Mouse (Mus musculus): ENCODE data around the gene Lrp2. TPM values are rescaled to one million over a fixed set of nuclear protein-coding genes. Genes with fewer than 3 reads are reported as not detected.

The Lrp2 gene
- polyA plus RNA-seq, 1 experiment from 2014 or later, result 0.84 TPM

- ATAC-seq (ENCODE audit: insufficient number of reproducible peaks, insufficient read depth, low FRiP score, low read depth), result no peak
- no peaks in the 10 kb centered on the region for H3K36me3 ChIP-seq (ENCODE audit: control insufficient read depth, insufficient read depth, low read length)
- H3K4me3 ChIP-seq (ENCODE audit: low read depth, low read length), result no peak overlapping the region
- no peaks in the 10 kb centered on the region for H3K4me1 ChIP-seq (ENCODE audit: control insufficient read depth, insufficient read depth, low read length)
- no peak overlapping the region for H3K27ac ChIP-seq (ENCODE audit: low read length)
- no peak overlapping the region for H3K9ac ChIP-seq (replicated peaks; ENCODE audit: low read depth, low read length)
- H3K9me3 ChIP-seq (ENCODE audit: control insufficient read depth, low read depth, low read length), result no peaks in the 10 kb centered on the region
- 49% methylated on average over 3 of the region's 3 CpGs for WGBS
- no peaks in the 10 kb centered on the region for H3K27me3 ChIP-seq (ENCODE audit: control insufficient read depth, insufficient read depth, low read length)
- no peak overlapping the region for H3K4me2 ChIP-seq (replicated peaks; ENCODE audit: low read depth, low read length)
Observed at GRCm38 (mm10) chr2:69441656-69442055, 144.2 kb downstream of the Lrp2 start.

- Histone ChIP-seq H3K9me3 (ENCODE audit: control insufficient read depth, low read depth, low read length) (no peaks in the 10 kb centered on the region), H3K4me1 (ENCODE audit: control insufficient read depth, insufficient read depth, low read length) (no peaks in the 10 kb centered on the region), H3K4me2 (replicated peaks; ENCODE audit: low read depth, low read length) (no peak overlapping the region), H3K27ac (ENCODE audit: low read length) (no peak overlapping the region), H3K9ac (replicated peaks; ENCODE audit: low read depth, low read length) (no peak overlapping the region), H3K4me3 (ENCODE audit: low read depth, low read length) (no peak overlapping the region), H3K36me3 (ENCODE audit: control insufficient read depth, insufficient read depth, low read length) (no peaks in the 10 kb centered on the region), H3K27me3 (ENCODE audit: control insufficient read depth, insufficient read depth, low read length) (no peaks in the 10 kb centered on the region)
- 29% methylated on average over 3 of the region's 3 CpGs for WGBS
- no peak for ATAC-seq (ENCODE audit: insufficient number of reproducible peaks, insufficient read depth, low FRiP score, low read depth)
Observed at GRCm38 (mm10) chr2:69428116-69428515, 157.7 kb downstream of the Lrp2 start.

DNA sequence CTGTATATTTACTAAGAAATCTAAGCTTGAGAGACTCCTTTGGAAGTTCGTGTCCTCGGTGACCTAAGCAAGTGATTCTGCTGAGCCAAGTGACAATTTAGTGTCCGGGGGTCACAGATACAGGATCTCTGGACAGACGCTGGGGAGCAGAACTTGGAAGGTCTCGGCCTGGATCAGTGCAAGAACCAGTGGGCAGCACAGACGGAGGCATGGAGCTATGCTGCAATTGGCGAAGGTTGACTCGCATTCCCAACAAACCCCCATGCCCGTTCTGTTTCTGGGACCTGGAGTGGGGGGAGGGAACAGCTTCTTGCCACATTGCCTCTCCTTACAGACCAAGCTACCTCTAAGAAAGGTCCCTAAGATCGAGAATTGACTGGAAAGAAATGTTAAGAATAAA lies 158.7 kb downstream of the Lrp2 start:
- Histone ChIP-seq H3K4me1 (ENCODE audit: control insufficient read depth, insufficient read depth, low read length) (no peaks in the 10 kb centered on the region), H3K9me3 (ENCODE audit: control insufficient read depth, low read depth, low read length) (no peaks in the 10 kb centered on the region), H3K9ac (replicated peaks; ENCODE audit: low read depth, low read length) (no peak overlapping the region), H3K4me3 (ENCODE audit: low read depth, low read length) (no peak overlapping the region), H3K27ac (ENCODE audit: low read length) (no peak overlapping the region), H3K36me3 (ENCODE audit: control insufficient read depth, insufficient read depth, low read length) (no peaks in the 10 kb centered on the region), H3K27me3 (ENCODE audit: control insufficient read depth, insufficient read depth, low read length) (no peaks in the 10 kb centered on the region), H3K4me2 (replicated peaks; ENCODE audit: low read depth, low read length) (no peak overlapping the region)
- no peak for ATAC-seq (ENCODE audit: insufficient number of reproducible peaks, insufficient read depth, low FRiP score, low read depth)
- 85% methylated on average over 10 of the region's 10 CpGs for WGBS

GRCm38 (mm10) chr2:69426081-69426480 lies 159.8 kb downstream of the Lrp2 start:
- H3K9ac ChIP-seq (replicated peaks; ENCODE audit: low read depth, low read length), result no peak overlapping the region
- H3K9me3 ChIP-seq (ENCODE audit: control insufficient read depth, low read depth, low read length), result no peaks in the 10 kb centered on the region
- H3K4me3 ChIP-seq (ENCODE audit: low read depth, low read length), result no peak overlapping the region
- no peak overlapping the region for H3K4me2 ChIP-seq (replicated peaks; ENCODE audit: low read depth, low read length)
- H3K4me1 ChIP-seq (ENCODE audit: control insufficient read depth, insufficient read depth, low read length), result no peaks in the 10 kb centered on the region
- no peaks in the 10 kb centered on the region for H3K27me3 ChIP-seq (ENCODE audit: control insufficient read depth, insufficient read depth, low read length)
- 86% methylated on average over 1 of the region's 1 CpGs for WGBS
- no peak for ATAC-seq (ENCODE audit: insufficient number of reproducible peaks, insufficient read depth, low FRiP score, low read depth)
- H3K27ac ChIP-seq (ENCODE audit: low read length), result no peak overlapping the region
- no peaks in the 10 kb centered on the region for H3K36me3 ChIP-seq (ENCODE audit: control insufficient read depth, insufficient read depth, low read length)

DNA sequence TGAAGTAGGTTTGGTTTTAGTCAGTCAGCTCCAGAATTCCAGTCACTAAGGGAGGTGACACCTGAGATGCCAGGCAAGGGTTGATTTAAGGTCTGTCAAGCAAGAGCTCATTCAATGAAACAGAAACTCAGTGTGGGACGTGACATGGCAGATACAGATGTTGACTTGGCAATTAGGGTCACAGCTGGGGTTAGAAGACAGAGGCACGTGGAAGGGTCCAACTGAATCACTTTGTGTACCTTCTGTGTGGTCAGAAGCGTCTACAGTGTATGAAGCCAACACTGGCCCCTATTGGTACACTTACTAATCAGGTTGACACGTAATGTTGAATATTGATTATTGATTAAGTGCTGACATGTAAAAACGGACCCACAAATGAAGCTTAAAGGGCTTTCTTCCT lies 161.0 kb downstream of the Lrp2 start:
- no peak overlapping the region for H3K4me3 ChIP-seq (ENCODE audit: low read depth, low read length)
- ATAC-seq (ENCODE audit: insufficient number of reproducible peaks, insufficient read depth, low FRiP score, low read depth), result no peak
- 55% methylated on average over 5 of the region's 5 CpGs for WGBS
- H3K27ac ChIP-seq (ENCODE audit: low read length), result no peak overlapping the region
- H3K4me1 ChIP-seq (ENCODE audit: control insufficient read depth, insufficient read depth, low read length), result no peaks in the 10 kb centered on the region
- no peak overlapping the region for H3K4me2 ChIP-seq (replicated peaks; ENCODE audit: low read depth, low read length)
- no peaks in the 10 kb centered on the region for H3K36me3 ChIP-seq (ENCODE audit: control insufficient read depth, insufficient read depth, low read length)
- no peaks in the 10 kb centered on the region for H3K9me3 ChIP-seq (ENCODE audit: control insufficient read depth, low read depth, low read length)
- no peak overlapping the region for H3K9ac ChIP-seq (replicated peaks; ENCODE audit: low read depth, low read length)
- no peaks in the 10 kb centered on the region for H3K27me3 ChIP-seq (ENCODE audit: control insufficient read depth, insufficient read depth, low read length)

DNA sequence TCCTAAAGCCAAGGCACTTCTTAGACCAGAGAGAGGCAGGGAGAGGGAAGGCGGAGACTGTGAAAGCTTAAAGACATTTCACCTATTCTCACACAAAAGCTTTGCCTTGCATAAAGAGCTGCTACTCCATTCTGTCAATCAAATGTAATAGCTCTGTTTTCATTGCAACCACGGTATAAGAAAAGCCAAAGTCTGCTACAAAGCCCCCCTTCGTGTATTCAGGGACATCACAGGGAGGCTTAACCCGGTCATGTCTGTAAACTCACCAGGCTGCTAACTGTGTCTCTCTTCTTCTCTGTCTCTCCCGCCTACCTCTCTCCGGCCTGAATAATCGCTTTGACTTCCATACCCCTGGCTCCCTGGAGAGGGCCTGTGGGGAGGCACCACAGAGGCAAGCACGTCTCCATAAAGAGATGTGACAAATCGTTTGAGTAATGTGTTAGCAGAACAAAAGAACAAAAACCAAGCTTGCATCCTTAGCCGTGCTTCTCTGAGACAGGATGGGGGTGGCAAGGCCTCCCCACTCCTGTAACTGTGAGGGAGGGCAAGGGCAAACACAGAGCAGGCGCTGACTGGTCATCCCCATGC lies 167.5 kb downstream of the Lrp2 start:
- Histone ChIP-seq H3K9ac (replicated peaks; ENCODE audit: low read depth, low read length) (no peak overlapping the region), H3K4me1 (ENCODE audit: control insufficient read depth, insufficient read depth, low read length) (no peaks in the 10 kb centered on the region), H3K9me3 (ENCODE audit: control insufficient read depth, low read depth, low read length) (no peaks in the 10 kb centered on the region), H3K4me3 (ENCODE audit: low read depth, low read length) (no peak overlapping the region), H3K4me2 (replicated peaks; ENCODE audit: low read depth, low read length) (no peak overlapping the region), H3K36me3 (ENCODE audit: control insufficient read depth, insufficient read depth, low read length) (no peaks in the 10 kb centered on the region), H3K27ac (ENCODE audit: low read length) (no peak overlapping the region), H3K27me3 (ENCODE audit: control insufficient read depth, insufficient read depth, low read length) (no peaks in the 10 kb centered on the region)
- WGBS, result 15% methylated on average over 11 of the region's 11 CpGs
- ATAC-seq (ENCODE audit: insufficient number of reproducible peaks, insufficient read depth, low FRiP score, low read depth), result peak; percentile 58; the same call in 1 of the 2 replicates

DNA sequence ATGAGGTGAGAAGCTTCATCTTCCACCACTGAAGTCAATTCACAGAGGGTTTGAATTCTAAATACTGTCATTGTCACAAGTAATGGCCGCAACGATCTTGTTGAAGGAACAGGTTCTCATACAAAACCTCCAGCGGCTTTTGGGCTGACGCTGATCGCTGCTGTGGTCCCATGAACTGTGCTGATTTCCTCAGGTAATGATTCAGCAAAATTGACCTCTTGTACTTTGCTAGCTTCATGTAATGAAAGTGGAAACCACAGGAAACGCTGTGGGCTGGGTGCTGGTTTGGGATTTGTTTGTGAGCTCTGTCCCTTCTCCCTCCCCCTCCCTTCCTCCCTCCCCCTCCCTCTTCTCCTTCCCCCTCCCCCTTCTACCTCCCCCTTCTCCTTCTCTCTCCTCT lies 170.8 kb downstream of the Lrp2 start:
- Histone ChIP-seq H3K27ac (ENCODE audit: low read length) (no peak overlapping the region), H3K9ac (replicated peaks; ENCODE audit: low read depth, low read length) (no peak overlapping the region), H3K36me3 (ENCODE audit: control insufficient read depth, insufficient read depth, low read length) (no peaks in the 10 kb centered on the region), H3K4me3 (ENCODE audit: low read depth, low read length) (no peak overlapping the region), H3K9me3 (ENCODE audit: control insufficient read depth, low read depth, low read length) (no peaks in the 10 kb centered on the region), H3K4me1 (ENCODE audit: control insufficient read depth, insufficient read depth, low read length) (no peaks in the 10 kb centered on the region), H3K27me3 (ENCODE audit: control insufficient read depth, insufficient read depth, low read length) (no peaks in the 10 kb centered on the region), H3K4me2 (replicated peaks; ENCODE audit: low read depth, low read length) (no peak overlapping the region)
- 81% methylated on average over 6 of the region's 6 CpGs for WGBS
- no peak for ATAC-seq (ENCODE audit: insufficient number of reproducible peaks, insufficient read depth, low FRiP score, low read depth)

DNA sequence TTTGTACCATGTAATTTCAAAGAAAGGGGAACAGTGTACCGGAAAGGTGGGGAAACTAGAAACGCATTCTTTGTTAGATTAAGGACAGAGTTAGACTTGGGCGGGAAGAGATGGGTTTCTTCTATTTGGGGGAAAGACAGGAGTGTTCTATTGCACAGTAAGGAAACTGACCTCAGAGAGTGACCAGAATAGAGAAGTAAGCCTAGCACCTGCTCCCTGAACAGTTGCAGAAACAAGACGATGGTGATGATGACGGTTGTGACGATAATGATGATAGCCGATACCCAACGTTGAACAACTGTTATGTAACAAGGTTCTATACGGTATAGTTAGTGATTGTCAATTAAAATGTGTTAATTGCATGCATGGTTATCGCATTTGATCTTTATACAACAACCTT lies 171.3 kb downstream of the Lrp2 start:
- no peak overlapping the region for H3K4me3 ChIP-seq (ENCODE audit: low read depth, low read length)
- no peaks in the 10 kb centered on the region for H3K9me3 ChIP-seq (ENCODE audit: control insufficient read depth, low read depth, low read length)
- no peak overlapping the region for H3K4me2 ChIP-seq (replicated peaks; ENCODE audit: low read depth, low read length)
- H3K9ac ChIP-seq (replicated peaks; ENCODE audit: low read depth, low read length), result no peak overlapping the region
- ATAC-seq (ENCODE audit: insufficient number of reproducible peaks, insufficient read depth, low FRiP score, low read depth), result no peak
- H3K27me3 ChIP-seq (ENCODE audit: control insufficient read depth, insufficient read depth, low read length), result no peaks in the 10 kb centered on the region
- no peaks in the 10 kb centered on the region for H3K4me1 ChIP-seq (ENCODE audit: control insufficient read depth, insufficient read depth, low read length)
- H3K27ac ChIP-seq (ENCODE audit: low read length), result no peak overlapping the region
- H3K36me3 ChIP-seq (ENCODE audit: control insufficient read depth, insufficient read depth, low read length), result no peaks in the 10 kb centered on the region
- 92% methylated on average over 10 of the region's 10 CpGs for WGBS

GRCm38 (mm10) chr2:69405692-69406091 lies 180.2 kb downstream of the Lrp2 start:
- WGBS, result 81% methylated on average over 5 of the region's 5 CpGs
- H3K4me2 ChIP-seq (replicated peaks; ENCODE audit: low read depth, low read length), result no peak overlapping the region
- no peak for ATAC-seq (ENCODE audit: insufficient number of reproducible peaks, insufficient read depth, low FRiP score, low read depth)
- no peak overlapping the region for H3K27ac ChIP-seq (ENCODE audit: low read length)
- H3K9ac ChIP-seq (replicated peaks; ENCODE audit: low read depth, low read length), result no peak overlapping the region
- no peaks in the 10 kb centered on the region for H3K9me3 ChIP-seq (ENCODE audit: control insufficient read depth, low read depth, low read length)
- H3K4me3 ChIP-seq (ENCODE audit: low read depth, low read length), result no peak overlapping the region
- no peaks in the 10 kb centered on the region for H3K4me1 ChIP-seq (ENCODE audit: control insufficient read depth, insufficient read depth, low read length)
- H3K36me3 ChIP-seq (ENCODE audit: control insufficient read depth, insufficient read depth, low read length), result no peaks in the 10 kb centered on the region
- H3K27me3 ChIP-seq (ENCODE audit: control insufficient read depth, insufficient read depth, low read length), result no peaks in the 10 kb centered on the region
